Mouse (Mus musculus) kidney, adult 2 months (tissue): ENCODE measurements at regions not wholly inside any gene's neighbourhood (a gene's known extent, or its start where the extent isn't known, plus 50 kb on each side); places are given as distances from the start of the nearest gene placed in this dataset.

ENCODE experiments used
- CTCF ChIP-seq: fragments of 200-500 bp; conservative IDR thresholded peaks from 2 replicates; pipeline ENCODE4 v1.5.1; 2011; ENCODE audit warnings: low read depth, mild to moderate bottlenecking, control low read depth, low read length, moderate library complexity, mixed read lengths; ENCODE audit not compliant: insufficient read depth, insufficient read length
- POLR2A ChIP-seq: fragments of 200-500 bp; IDR thresholded peaks from one replicate; pipeline ENCODE4 v1.6.1; 2011; ENCODE audit warnings: low read depth, low read length, control low read depth

DNA sequence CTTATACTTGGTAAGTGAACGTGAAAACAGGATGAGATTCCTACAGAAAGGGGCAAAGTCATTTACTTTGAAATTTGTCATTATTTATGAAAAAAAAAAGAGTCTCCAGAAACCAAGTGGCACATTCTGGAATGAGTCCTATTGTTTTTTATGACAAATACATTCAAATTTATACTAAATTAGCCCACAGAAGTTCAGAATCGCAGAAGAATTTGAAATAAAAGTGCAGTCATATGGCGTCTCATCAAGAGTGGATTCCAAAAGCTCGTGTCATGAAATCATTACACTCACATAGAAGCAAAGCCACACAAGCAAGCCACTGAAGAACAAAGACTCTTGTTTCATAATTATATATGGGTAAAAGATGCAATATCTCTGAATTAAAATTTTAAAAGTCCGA is 316.9 kb downstream of the Slc16a7 start:
- TF ChIP-seq CTCF (no peak), POLR2A (no peak)
